Mouse (Mus musculus) lung, postnatal 0 days (tissue): Measurements from ENCODE around the gene Ranbp1. TPM values are rescaled to one million over a fixed set of nuclear protein-coding genes. Genes with fewer than 3 reads are reported as not detected.

ENCODE experiments used
- ATAC-seq: fragments of 200-750 bp; cut with Nextera tagmentation; 2 replicates; pipeline ENCODE4 v1.8.0; 2017; ENCODE audit warnings: moderate library complexity
- DNase-seq: peaks from one replicate; pipeline ENCODE4 v3.0.0-alpha.2; 2016; ENCODE audit warnings: low spot score
- H3K27ac ChIP-seq: fragments of 300-500 bp; sonication (generic); 2 replicates; pipeline ENCODE4 v1.5.1; 2014; ENCODE audit warnings: antibody characterized with exemption, mild to moderate bottlenecking, low read length, mixed read lengths
- H3K27me3 ChIP-seq: fragments of 300-500 bp; sonication (generic); replicated peaks from 2 replicates; pipeline ENCODE4 v1.6.1; 2014; ENCODE audit warnings: low read length, mixed read lengths; ENCODE audit not compliant: insufficient read depth
- H3K36me3 ChIP-seq: fragments of 300-500 bp; sonication (generic); 2 replicates; pipeline ENCODE4 v1.6.1; 2014; ENCODE audit warnings: low read length, mixed read lengths; ENCODE audit not compliant: insufficient read depth
- H3K4me1 ChIP-seq: fragments of 300-500 bp; sonication (generic); 2 replicates; pipeline ENCODE4 v1.6.1; 2014; ENCODE audit warnings: antibody characterized with exemption, low read depth, low read length, mixed read lengths; ENCODE audit not compliant: insufficient read depth
- H3K4me2 ChIP-seq: fragments of 300-500 bp; sonication (generic); replicated peaks from 2 replicates; pipeline ENCODE4 v1.6.1; 2014; ENCODE audit warnings: low read depth, mild to moderate bottlenecking, low read length, moderate library complexity, mixed read lengths
- H3K4me3 ChIP-seq: fragments of 300-500 bp; sonication (generic); 2 replicates; pipeline ENCODE4 v1.5.1; 2014; ENCODE audit warnings: low read depth, low read length
- H3K9ac ChIP-seq: fragments of 300-500 bp; sonication (generic); replicated peaks from 2 replicates; pipeline ENCODE4 v1.6.1; 2014; ENCODE audit warnings: low read depth, mild to moderate bottlenecking
- H3K9me3 ChIP-seq: fragments of 300-500 bp; sonication (generic); 2 replicates; pipeline ENCODE4 v1.6.1; 2016; ENCODE audit warnings: low read length, mixed read lengths
- CTCF ChIP-seq: IDR thresholded peaks from 2 replicates; pipeline ENCODE4 v1.5.1; 2016; ENCODE audit warnings: antibody characterized with exemption, mild to moderate bottlenecking
- EP300 ChIP-seq: IDR thresholded peaks from 2 replicates; pipeline ENCODE4 v1.6.1; 2016; ENCODE audit warnings: antibody characterized with exemption, mild to moderate bottlenecking, control low read depth
- WGBS: fragments of 180-500 bp; shearing (Covaris S2); extraction: QIAGEN DNeasy Blood & Tissue Kit; methylation state at CpG from one replicate; pipeline ENCODE4 v1.1.7; 2014; 5-methylcytosine and 5-hydroxymethylcytosine counted together
- polyA plus RNA-seq: library from polyadenylated mRNA; unstranded; fragments of >200 nt; fragmentation: Nextera tagmentation; extraction: Ambion mirVana; gene quantifications from 2 replicates; pipeline ENCODE4 v1.2.1, GENCODE M21; 2015

Ranbp1 gene
- polyA plus RNA-seq, 1 experiment from 2014 or later = 155 TPM

DNA sequence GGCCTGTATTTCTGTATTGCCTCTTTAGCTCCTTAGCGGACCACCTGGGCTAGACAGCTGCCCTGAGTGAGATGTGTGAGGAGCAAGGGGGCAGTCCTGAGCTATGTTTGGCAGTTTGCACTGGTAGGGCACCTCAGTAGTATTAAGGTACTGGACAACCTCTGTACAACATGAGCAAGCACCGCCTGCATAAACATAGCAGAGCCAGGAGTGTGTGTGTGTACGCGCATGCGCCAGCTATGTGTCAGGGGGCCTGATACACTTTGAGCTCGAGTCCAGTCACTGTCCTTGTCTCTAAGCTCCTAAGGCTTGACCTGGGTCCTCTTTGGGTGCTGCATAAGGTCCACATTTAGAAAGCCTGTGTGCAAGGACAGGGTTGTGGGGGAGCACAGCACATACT is 17.9 kb downstream of the Ranbp1 start:
- H3K4me3 ChIP-seq = no peak overlapping the region
- peaks cover 12% of the 10 kb centered on the region; the same call in 1 of the 2 replicates for H3K4me1 ChIP-seq
- no peak overlapping the region for H3K4me2 ChIP-seq
- WGBS = 75% methylated on average over 6 of the region's 6 CpGs
- no peaks in the 10 kb centered on the region for H3K36me3 ChIP-seq
- DNase-seq = no peak
- ATAC-seq = no peak
- no peak for TF ChIP-seq EP300
- no peak for TF ChIP-seq CTCF
- H3K27ac ChIP-seq = no peak overlapping the region
- no peak overlapping the region for H3K9ac ChIP-seq
- H3K27me3 ChIP-seq = no peaks in the 10 kb centered on the region
- H3K9me3 ChIP-seq = no peaks in the 10 kb centered on the region

DNA sequence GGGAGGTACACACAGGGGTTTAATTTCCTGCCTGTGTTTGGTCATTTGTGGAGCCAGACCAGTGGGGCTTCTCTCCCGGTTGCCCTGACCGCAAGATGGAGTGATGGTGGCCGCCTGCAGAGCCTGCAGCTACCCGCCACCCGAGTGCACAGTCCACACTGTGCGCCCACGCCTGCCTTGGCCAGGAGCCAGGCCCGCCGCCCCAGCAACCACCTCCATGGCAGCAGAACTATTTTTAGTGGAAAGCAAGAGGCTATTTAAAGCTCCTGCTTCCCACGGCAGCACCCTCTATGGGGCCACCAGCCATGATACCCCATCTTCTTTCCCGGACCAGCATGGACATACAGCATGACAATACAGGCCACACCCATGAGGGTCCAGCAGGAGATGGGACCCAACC is 18.9 kb downstream of the Ranbp1 start:
- 35% methylated on average over 11 of the region's 11 CpGs for WGBS
- no peak overlapping the region for H3K4me2 ChIP-seq
- H3K9ac ChIP-seq = no peak overlapping the region
- no peak for TF ChIP-seq EP300
- no peak for TF ChIP-seq CTCF
- H3K27me3 ChIP-seq = no peaks in the 10 kb centered on the region
- peaks cover 12% of the 10 kb centered on the region; the same call in 1 of the 2 replicates for H3K4me1 ChIP-seq
- H3K9me3 ChIP-seq = no peaks in the 10 kb centered on the region
- H3K4me3 ChIP-seq = no peak overlapping the region
- ATAC-seq (no peak), DNase-seq (no peak)
- 0 out of 2 replicates have a peak, but pooled peaks cover under 1% of the 10 kb centered on the region for H3K36me3 ChIP-seq
- no peak overlapping the region for H3K27ac ChIP-seq

DNA sequence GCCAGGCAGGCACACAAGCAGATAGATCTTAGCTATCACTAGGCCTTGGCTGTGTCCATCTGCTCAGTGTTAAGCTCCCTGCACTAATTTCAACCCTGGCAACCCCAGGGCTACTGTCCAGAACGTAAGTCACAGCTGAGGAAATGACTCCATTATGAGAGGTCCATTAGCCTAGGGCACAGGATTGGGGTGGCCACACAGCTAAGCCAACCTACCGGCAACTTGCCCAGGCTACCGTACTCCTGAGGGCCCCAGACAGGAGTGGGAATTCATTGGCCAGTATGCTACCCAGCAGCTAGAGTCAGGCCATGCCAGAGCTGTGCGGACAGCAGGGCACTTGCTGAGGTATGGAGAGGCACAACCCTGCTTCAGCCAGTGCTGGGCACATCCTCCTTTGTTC is 19.7 kb downstream of the Ranbp1 start:
- Histone ChIP-seq H3K27ac (no peak overlapping the region), H3K4me3 (no peak overlapping the region), H3K9me3 (no peaks in the 10 kb centered on the region), H3K36me3 (peaks cover 8% of the 10 kb centered on the region; the same call in 1 of the 2 replicates), H3K4me2 (no peak overlapping the region), H3K9ac (no peak overlapping the region), H3K4me1 (peaks cover 7% of the 10 kb centered on the region; the same call in 1 of the 2 replicates), H3K27me3 (no peaks in the 10 kb centered on the region)
- TF ChIP-seq EP300 (no peak), CTCF (no peak)
- ATAC-seq = no peak
- WGBS = 96% methylated on average over 4 of the region's 4 CpGs
- no peak for DNase-seq

DNA sequence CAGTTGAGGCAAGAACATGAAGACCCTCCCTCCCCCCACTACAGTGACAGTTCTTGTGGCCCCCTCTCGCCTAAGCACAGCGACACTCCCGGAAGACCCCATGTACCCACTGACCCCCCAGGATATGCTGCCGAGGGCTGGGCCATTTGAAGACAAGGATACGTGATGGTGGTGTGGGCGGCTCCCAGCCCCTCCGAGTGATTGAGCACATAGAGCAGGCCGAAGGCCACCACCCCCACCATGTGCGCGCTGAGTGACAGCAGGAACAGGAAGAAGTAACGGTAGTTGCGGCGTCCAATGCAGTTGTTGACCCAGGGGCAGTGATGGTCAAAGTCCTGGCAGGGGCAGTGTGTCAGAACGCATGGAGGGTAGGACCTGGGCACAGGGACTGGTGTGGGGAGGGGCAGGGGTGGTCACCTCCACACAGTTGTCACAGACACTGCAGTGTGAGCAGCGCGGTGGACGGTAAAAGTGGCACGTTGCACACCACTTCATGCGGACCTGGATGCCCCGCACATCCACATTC is 20.6 kb downstream of the Ranbp1 start:
- Histone ChIP-seq H3K9ac (no peak overlapping the region), H3K27ac (no peak overlapping the region), H3K4me2 (no peak overlapping the region), H3K36me3 (peaks cover 12% of the 10 kb centered on the region; the same call in 1 of the 2 replicates), H3K4me3 (no peak overlapping the region), H3K4me1 (0 out of 2 replicates have a peak, but pooled peaks cover 6% of the 10 kb centered on the region), H3K9me3 (no peaks in the 10 kb centered on the region), H3K27me3 (no peaks in the 10 kb centered on the region)
- 92% methylated on average over 20 of the region's 20 CpGs for WGBS
- no peak for TF ChIP-seq CTCF
- no peak for TF ChIP-seq EP300
- DNase-seq = no peak
- ATAC-seq = no peak

DNA sequence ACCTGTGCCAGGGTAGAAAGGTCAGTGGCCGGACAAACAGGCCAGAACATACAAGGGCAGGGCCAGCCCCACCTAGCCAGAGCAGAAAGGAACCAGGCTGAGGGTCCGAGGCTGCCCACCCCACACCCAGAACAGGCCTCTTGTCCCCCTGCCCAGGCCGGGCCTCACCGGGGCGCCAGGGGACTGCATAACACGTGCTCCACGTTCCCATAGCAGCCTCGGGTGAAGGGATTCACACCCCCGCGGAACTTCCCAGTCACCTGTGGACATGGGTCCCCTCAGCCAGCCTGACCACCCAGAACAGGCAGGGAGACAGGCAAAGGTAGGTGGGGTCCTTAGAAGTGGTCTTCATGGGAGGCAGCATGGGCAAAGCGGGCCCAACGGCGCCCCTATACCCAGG is 21.3 kb downstream of the Ranbp1 start:
- TF ChIP-seq EP300 (no peak), CTCF (no peak)
- peaks cover 15% of the 10 kb centered on the region; the same call in 1 of the 2 replicates for H3K36me3 ChIP-seq
- ATAC-seq = no peak
- H3K27me3 ChIP-seq = no peaks in the 10 kb centered on the region
- no peaks in the 10 kb centered on the region for H3K9me3 ChIP-seq
- H3K4me2 ChIP-seq = no peak overlapping the region
- H3K27ac ChIP-seq = no peak overlapping the region
- DNase-seq = no peak
- WGBS = 91% methylated on average over 12 of the region's 13 CpGs
- H3K4me3 ChIP-seq = no peak overlapping the region
- 0 out of 2 replicates have a peak, but pooled peaks cover 6% of the 10 kb centered on the region for H3K4me1 ChIP-seq
- no peak overlapping the region for H3K9ac ChIP-seq

DNA sequence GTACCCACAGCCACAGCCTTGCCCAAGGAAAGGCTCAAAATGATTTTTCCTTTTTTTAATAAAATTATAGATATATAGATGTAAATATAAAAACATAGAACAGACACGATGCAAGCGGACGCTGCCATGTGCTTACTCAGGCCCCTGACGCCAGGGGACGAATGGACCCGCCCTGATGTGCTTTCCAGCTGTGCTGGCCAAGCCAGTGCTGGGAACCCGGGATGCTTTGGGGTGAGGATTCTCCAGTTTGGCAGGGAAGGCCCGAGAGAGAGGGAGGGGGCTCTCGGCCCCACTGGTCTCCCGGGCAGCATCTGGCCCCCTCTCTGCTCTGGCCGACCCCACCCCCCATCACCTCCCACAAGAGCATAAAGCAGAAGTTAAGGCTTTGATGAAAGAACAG is 26.3 kb downstream of the Ranbp1 start:
- no peak for ATAC-seq
- no peak for TF ChIP-seq CTCF
- no peak for TF ChIP-seq EP300
- Histone ChIP-seq H3K36me3 (peaks cover 15% of the 10 kb centered on the region; the same call in 1 of the 2 replicates), H3K27ac (no peak overlapping the region), H3K4me2 (no peak overlapping the region), H3K4me1 (no peaks in the 10 kb centered on the region), H3K9me3 (no peaks in the 10 kb centered on the region), H3K4me3 (no peak overlapping the region), H3K9ac (no peak overlapping the region), H3K27me3 (no peaks in the 10 kb centered on the region)
- WGBS = 75% methylated on average over 11 of the region's 11 CpGs
- DNase-seq = no peak
